Mouse (Mus musculus) ovary, postnatal 10 days (tissue): ENCODE data around the gene Ntpcr.

Source experiments
- DNase-seq: peaks from one replicate; pipeline ENCODE4 v3.0.0; 2022; ENCODE audit warnings: low spot score

The Ntpcr gene

GRCm38 (mm10) chr8:125729746-125730145 lies at the start of gene Ntpcr:
Gene Ntpcr (plus strand): TSS chr8:125729963.
- DNase-seq, result no peak

DNA sequence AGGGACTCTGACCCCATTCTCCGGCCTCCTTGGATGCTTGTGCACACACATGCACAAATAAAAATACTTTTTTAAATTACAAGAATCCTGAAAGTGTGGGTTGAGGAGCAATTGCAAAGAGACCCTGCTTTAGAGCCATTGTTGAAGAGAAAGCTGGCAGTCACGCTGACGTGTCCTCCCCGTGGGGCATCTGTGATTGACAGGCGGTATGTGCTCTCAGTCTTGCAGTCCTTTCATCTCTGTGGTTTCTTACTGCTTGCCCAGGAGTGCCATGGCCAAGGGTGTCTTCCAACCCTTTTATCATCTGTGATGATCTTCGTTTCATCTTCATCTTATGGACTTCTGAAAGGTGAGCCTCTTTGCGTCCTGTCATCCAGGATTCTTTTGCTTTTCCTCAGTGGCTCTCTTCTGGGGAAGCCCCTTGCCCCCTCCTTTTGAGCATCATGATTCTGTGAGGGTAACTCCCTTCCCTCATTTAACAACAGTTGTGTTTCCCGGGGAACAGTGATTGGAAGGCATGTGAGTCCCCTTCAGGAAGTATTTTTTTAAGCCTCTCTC lies 48.8 kb upstream of the Ntpcr start:
- no peak for DNase-seq

GRCm38 (mm10) chr8:125685216-125685760 lies 44.5 kb upstream of the Ntpcr start:
- no peak for DNase-seq

GRCm38 (mm10) chr8:125686221-125686865 lies 43.4 kb upstream of the Ntpcr start:
- no peak for DNase-seq

DNA sequence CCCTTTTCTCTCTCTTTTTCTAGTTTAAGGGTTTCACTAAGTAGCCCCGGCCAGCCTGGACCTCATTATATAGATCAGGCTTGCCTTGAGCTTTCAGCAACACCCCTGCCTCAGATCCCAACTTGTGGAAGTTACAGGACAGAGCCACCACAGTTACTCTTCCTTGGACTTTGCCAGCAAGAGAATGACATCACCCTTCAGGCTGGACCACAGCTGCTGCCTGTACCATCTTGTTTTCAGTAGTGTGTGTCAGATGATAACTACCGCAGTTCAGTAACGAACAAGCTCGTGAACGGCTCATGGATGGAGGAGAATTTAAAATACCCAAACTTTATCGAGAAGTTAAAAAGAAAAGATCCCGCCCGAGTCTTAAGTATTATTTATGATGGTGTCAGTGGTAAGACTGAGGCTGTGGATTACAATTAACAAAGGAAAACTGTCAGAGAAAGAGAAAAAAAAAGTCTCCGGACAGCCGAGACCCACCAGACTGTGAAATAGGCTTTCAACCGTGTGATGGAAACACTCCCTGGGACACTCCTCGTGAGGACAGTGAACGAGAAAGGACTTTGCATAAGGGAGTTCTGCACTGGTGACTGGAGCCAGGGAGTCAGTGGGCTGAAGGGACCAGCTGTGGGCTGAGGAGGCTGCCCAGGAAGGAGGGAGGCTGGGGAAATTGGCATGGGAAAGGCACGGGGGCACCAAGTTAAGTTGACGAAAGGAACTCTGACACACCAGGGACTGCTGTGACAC lies 39.4 kb upstream of the Ntpcr start:
- DNase-seq, result no peak

GRCm38 (mm10) chr8:125690961-125691360 lies 38.8 kb upstream of the Ntpcr start:
- no peak for DNase-seq

- DNase-seq, result no peak
Observed at GRCm38 (mm10) chr8:125692447-125692846, 37.3 kb upstream of the Ntpcr start.

GRCm38 (mm10) chr8:125693197-125693596 lies 36.6 kb upstream of the Ntpcr start:
- DNase-seq, result no peak

- DNase-seq, result no peak
Observed at GRCm38 (mm10) chr8:125695951-125696350, 33.8 kb upstream of the Ntpcr start.

- DNase-seq, result no peak
Observed at GRCm38 (mm10) chr8:125699391-125700025, 30.3 kb upstream of the Ntpcr start.

DNA sequence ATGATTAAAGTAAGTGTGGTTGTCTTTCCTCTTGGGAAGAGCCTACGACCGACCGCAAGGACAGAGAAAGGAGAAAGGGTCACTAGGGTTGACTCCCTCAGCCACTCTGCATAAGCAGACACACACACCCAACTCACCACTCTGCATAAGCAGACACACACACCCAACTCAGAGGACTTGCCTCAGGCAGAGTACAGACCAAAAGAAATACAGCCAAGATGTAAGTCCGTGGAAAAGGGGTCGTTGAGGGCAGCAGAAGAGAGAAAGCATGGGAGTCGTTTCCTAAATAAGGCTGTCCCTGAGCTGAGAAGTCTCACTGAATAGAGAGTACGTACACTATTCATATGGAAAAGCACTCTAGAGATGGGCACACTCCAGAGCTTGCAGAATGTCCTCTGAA lies 29.4 kb upstream of the Ntpcr start:
- DNase-seq, result no peak

DNA sequence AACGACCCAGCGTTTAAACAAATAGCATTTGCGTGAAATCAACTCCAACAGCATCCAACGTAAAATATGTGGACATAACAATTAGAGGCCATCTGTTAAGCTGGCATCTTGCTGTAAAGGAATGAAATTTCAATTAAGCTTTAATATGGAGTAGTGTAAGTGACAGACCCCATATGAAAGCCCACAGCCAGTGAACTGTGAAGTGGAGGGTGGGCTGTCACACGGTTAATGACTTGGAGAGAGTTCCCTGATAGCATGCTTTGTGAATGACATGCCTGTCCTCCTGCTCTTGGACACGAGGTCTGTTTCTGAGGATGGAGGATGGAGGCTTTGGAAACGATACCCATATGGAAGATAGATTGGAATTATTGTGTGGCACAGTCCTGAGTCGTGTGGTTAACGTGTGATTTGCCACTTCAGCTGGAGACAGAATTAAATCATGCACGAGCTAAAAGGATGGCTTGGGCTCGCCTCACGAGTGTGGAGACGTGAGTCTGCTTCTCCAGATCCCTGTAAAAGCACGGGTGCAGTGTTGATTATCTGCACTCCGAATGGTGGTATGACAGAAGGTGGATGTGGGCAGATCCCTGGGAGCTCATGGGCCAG lies 26.8 kb upstream of the Ntpcr start:
- DNase-seq, result no peak

GRCm38 (mm10) chr8:125704434-125704833 lies 25.3 kb upstream of the Ntpcr start:
- DNase-seq, result no peak

DNA sequence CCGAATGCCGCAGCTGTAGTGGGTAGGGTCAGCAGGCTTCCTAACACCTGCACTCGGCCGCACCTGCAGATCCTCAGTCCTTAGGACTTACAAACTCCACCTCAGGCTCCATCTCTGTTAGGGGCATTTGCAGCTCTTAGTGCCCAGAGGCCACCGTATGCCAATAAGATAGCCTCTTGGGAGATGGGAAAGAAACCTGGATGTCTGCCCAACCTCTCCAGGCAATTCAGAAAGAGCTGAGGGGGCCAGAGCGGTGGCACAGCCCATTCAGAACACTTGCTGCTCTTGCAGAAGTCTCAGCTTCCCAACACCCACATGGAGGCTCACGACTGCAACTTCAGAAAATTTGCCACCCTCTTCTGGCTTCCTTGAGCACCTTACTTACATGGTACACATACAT lies 23.9 kb upstream of the Ntpcr start:
- DNase-seq, result no peak

GRCm38 (mm10) chr8:125709171-125709570 lies 20.6 kb upstream of the Ntpcr start:
- no peak for DNase-seq

GRCm38 (mm10) chr8:125711514-125711913 lies 18.2 kb upstream of the Ntpcr start:
- DNase-seq, result no peak

DNA sequence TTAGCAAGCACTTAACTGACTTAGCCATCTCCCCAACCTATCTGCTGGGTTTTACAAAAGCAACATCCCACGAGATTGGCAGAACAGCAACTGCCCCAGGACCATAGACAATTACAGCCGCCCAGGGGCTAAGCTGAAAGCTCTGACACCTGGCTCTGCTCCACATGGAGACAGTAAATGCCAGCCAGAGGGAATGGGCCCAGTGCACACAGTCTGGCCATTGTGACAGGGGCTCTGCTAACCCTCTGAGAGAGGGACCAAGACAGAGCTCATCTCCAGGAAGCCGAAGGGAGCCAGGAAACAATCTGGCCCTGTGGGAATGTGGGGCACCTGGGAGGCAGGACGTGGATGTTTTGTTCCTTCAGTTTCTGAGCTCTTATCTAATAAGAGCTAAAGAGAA lies 13.6 kb upstream of the Ntpcr start:
- DNase-seq, result no peak

- no peak for DNase-seq
Observed at GRCm38 (mm10) chr8:125716613-125717012, 13.2 kb upstream of the Ntpcr start.

- no peak for DNase-seq
Observed at GRCm38 (mm10) chr8:125718914-125719313, 10.8 kb upstream of the Ntpcr start.

DNA sequence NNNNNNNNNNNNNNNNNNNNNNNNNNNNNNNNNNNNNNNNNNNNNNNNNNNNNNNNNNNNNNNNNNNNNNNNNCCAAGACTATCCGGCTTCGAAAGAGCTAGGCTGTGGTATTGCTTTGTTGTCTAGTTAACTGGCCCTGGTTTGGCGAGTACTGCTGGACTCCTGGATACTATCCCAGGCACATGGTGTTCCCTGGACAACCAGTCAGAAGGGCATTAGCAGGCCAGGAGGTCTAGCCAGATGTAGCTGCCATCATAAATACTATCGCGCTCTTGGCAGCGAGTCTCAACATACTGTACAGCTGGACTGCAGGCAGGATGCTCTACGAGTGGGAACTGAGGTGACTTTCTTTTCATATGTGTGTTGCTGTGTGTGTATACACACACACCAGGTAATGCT lies 7.1 kb upstream of the Ntpcr start:
- no peak for DNase-seq

- no peak for DNase-seq
Observed at GRCm38 (mm10) chr8:125723437-125723836, 6.3 kb upstream of the Ntpcr start.
